Mouse (Mus musculus) urinary bladder, postnatal 25 days (tissue): Measurements from ENCODE around the gene Tsga10.
"Not testable (repeated sequence)": the region's sequence is repeated elsewhere in the genome, so short reads cannot be mapped to it uniquely, and the experiment has no call there.

ENCODE experiments used
- DNase-seq: peaks from one replicate; pipeline ENCODE4 v3.0.0; 2022; ENCODE audit warnings: low spot score

Tsga10 gene

DNA sequence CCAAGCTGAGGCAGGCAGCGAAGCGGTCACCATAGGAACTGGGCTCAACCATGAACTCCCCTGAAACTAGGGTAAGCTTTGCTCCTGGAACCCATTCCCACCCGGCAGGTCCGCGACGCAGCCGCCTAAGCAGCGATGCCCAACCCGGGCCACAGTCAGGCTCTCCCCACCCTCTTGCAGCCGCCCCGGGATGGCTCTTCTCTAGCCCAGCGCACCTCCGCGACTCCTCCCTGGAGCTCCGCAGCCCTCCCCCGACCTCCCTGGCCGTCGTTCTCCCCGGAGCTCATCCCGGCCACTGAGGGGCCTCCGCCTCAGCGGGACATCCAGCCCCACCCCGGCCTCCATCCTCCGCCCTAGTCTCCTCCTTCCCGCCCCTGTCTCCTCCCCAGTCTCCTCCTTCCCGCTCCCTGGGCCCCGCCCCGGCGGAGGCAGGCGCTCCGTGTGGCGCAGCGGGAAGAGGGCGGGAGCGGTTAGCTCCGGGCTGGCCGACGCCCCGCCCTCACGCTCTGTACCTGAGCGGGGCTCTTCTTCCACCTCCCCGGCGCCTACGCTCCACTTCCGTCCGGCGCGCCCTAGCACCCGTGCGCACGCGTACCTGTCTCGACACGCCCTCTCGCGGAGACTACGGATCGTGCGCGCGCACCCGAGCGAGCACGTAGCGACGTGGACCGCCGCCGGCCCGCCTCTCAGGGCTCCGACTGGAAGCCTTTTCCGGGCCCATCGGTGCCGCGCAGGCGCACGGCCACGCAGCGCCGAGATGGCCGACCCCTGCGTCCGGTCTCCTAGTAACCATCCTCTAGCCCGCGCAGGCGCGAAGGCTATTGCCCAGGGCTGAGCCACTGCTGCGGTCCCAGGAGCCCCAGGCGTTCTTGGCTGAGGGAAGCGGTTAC, 1.5 kb downstream of the Tsga10 start:
- peak; percentile 99 for DNase-seq

DNA sequence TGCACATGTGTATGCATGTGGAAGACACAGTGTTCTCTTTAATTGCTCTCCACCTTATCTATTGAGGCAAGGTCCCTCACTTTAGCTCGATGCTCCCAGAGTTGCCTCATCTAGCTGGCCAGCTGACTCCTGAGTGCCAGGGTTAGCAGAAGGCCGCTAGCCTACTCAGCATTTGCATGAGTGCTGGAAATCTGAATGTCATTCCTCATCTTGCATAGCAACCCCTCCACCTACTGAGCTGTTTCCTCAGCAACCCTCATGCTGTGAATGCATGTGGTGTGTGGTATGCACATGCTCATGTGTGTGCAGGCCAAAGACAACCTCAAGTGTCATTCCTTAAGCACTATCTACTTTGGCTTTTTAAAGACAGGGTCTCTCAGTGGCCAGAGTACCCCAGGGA, 15.5 kb downstream of the Tsga10 start:
- no peak for DNase-seq

DNA sequence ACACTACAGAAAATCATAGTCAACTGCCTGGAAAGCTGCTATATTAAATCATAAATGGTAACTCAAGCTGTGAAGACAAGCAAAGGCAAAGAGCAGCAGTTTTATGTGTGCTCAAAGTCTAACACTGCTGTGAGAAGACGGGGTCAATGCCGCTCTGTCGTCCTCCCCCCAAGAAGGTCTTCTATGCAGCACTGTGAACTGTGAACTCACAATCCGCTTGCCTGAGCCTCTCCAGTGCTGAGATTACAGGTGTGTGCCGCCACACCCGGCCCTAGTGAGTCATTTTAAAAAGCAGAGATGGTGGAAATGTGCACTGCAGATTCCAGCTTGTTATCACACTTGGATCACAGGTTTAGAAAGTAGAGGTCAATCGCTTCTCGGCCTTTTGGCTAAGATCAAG, 19.4 kb downstream of the Tsga10 start:
- no peak for DNase-seq

DNA sequence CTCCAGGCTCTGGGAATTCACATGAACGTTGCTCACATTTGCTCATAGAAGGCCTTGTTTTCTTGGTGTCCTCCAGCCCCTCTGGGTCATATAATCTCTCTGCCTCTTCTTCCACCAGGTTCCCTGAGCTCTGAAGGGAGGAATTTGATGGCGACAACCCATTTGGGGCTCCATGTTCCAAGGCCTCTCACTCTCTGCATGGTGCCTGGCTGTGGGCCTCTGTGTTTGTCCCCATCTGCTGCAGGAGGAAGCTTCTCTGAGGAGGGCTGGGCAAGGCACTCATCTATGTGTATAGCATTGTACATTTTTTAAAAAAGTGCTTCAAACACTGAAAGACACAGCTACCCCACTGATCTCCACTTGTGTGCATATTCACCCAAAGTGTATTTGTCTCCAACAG, 34.5 kb downstream of the Tsga10 start:
- no peak for DNase-seq

DNA sequence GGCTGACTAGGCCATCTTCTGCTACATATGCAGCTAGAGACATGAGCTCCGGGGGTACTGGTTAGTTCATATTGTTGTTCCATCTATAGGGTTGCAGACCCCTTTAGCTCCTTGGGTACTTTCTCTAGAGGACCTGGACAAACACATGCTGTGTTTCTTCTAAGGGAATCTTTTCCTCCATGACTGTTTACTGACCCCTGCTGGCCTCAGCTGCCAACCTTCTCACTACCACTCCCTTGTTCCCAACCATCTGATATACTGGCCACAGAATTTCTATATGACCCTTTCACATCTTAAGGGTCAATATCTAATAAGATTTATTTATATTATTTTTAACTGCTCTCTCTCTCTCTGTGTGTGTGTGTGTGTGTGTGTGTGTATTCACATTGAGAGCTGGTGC, 63.9 kb downstream of the Tsga10 start:
- not testable (repeated sequence) for DNase-seq

DNA sequence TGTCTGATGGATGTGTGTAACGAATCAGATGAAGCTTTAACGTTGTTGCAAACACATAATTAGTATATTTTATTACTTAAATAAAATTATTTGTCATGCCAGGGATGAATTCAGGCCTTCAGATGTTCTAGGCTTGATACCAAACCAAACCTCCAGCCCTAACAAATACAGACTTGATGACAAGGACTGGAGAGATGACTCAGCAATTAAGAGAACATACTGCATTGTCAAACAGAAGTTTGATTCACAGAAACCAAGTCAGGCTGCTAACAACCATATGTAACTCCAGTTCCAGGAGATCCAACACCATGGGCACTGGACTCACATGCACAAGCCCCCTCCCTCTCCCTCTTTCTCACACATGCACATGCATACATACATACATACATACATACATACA, 65.9 kb downstream of the Tsga10 start:
- no peak for DNase-seq

DNA sequence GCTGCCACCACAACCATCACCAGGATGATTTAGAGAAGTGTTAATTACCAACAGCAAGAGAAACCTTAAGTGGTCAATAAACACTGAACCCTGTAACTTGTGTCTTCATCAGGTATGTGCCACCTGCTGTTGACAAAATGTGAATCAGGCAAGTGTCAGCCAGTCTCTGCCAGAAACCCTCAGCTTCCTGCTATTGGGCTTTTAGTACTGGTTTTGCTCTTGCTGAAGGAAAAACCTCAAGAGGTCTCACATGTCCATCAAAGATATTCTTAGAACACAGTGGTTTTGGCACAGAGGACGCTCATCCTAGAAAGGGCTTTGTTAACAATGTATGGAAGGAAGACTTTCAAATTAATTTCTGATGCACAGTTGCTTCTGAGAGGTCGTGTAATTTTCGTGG, 66.7 kb downstream of the Tsga10 start:
- no peak for DNase-seq

DNA sequence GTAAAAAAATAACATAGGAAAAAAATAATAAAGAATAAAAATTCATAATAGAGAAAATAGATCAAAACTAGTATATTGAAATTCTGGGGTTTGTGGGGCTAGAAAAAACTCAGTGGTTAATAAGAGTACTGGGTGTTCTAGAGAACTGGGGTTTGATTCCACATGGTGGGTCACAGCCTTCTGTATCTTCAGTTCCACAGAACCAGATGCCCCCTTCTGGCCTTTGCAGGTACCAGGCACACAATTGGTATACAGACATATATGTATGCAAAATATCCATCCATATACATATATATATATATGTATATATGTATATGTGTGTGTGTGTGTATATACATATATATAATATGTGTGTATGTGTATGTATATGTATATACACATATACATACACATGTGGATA, 106.8 kb downstream of the Tsga10 start:
- DNase-seq: no peak

DNA sequence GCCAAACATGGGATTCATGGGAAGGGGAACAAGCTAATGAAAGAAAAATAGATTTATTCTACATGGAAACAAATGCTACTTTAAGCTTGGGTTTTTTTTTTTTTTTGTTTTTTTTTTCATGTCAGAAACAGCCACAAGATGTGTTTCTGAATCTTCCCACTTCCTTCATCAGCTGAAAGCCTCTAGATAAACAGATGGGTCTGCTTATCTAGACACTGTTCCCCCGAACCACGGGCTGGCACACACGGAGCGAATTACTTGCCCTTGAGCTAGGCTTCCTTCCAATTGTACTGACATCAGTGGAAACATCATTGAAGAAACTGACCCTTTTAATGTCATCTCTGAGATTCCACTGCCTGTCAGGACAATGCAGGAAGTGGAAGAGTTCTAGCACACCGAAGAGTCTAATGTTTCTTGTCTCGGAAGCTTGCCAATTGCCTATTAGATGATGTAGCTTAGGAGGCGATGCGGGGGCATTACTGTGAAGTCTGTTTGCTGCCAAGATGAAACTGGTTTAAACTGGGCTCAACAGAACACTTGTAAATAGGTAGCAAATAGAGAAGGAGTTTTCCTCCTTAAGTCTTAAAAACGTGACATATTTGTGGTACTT, 121.5 kb downstream of the Tsga10 start:
- no peak for DNase-seq

DNA sequence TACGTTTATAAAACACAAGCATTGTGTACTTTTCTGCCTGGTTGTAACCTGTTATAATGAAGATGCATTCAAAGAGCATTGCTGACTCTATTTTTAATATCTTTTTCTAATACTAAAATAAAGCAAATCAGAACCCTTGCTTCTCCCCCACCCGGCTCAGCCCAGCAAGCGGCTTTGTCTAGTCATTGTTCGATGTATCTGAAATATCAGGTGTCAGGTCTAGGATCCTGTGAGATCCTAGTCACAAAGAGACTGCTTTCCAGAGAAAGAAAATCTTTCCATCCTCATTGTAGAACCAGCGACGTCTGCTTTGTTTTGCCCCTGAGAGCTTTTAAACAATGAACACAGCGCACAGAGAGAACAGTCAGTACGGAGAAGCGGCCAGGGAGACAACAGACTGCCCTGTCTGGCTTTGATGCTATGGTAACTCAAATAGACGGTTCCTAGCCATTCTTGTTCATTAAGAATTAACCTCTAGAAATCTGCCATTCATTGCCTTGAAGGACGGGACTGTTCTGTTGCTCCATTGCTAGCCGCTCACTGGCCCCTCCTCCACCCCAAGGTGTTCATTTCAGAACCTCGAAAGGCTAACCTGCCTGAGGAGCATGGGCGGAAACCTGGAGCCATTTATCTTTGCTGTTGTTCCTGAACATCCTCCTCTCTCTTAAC, 123.5 kb downstream of the Tsga10 start:
- no peak for DNase-seq

DNA sequence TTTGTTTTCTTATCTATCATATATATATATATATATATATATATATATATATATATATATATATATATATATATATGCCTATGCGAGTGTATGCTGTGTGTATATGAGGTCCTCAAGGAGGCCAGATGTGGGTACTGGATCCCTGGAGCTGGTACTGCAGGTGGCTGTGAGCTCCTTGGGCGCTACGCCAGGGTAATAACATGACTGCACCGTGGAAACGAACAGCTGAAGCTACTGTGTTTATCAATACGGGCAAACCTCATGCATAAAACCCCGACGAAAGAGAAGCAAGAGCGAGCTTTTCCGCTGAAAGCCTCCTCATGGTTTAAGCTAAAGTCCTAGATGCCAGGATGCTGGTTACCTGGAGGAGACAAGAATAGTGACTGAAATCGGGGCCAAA, 124.1 kb downstream of the Tsga10 start:
- no peak for DNase-seq

DNA sequence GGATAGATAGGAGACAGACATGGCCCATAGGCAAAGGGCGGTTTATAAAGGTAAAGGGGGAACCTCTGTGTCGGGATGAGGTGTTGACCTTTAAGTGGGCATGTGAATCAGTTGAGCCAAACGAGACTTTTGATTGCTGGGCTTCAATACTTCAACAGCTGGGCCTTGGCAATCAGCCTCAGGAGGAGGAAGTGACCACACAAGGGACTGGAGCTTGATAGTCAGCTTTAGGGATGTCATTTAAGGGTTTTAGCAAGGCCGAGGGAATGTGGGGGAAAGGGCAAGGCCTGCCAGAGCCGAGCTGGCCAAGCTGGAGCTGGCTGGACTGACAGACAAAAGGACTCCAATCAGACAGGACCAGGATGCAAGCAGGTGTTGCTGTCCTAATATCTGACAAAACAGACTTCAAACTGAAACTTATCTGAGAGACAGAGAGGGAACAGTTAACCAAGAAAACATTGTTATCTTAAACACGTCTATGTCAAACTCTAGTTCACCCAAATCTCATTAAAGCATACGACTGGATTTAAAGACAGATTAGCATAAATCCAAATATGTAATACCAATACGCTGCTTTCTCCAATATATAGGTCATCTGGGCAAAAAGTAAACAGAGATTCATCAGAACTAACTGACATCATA, 125.9 kb downstream of the Tsga10 start:
- no peak for DNase-seq

DNA sequence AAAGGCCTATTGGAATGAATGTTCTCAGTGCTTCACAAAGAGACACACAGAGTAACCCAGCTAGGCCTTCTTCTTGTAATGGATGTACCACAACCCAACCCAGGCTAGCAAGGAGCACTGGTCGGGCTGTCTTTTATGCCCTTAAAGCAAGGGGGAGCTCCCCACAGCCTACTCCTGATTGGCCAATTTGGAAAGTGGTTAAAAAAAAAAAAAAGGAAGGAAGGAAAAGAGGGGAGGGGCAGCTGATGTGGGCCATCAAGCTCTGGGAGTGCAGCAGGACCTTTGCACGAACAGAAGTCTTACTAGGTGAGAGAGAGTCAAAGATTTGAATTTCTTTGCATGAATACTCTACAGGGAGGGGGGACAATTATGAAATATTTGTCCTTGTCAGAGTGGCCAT, 127.3 kb downstream of the Tsga10 start:
- no peak for DNase-seq

DNA sequence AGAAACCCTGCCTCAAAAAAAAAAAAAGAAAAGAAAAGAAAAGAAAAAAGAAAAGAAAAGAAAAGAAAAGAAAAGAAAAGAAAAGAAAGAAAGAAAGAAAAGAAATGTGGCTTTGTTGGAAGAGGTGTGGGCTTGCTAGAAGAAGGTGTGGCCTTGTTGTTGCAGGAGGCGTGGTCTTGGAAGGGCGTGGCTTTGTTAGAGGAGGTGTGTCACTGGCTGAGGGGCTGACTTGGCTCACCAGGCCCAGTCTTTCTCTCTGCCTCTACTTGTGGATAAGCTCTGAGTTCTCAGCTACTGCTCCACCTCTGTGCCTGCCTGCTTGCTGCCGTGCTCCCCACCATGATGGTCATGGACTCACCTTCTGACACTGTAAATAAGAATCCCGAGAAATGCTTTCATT, 129.2 kb downstream of the Tsga10 start:
- DNase-seq: no peak

DNA sequence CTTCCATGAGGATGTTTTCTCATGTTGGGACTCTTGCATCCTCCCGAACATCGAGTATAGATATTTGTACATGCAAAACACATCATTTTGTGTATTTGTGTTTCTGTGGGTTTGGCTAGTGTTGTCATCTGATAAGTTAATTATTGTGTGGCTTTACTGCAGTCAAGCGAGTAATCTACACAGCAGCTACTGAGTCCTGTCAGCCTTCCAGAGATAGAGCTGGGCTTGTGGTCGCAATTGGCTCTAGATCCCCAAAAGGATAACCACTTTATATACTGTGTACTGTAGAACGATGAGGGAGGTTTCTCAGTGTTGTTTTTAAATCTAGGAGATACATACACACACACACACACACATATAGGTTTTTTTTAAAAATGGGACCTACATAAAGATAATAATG, 130.3 kb downstream of the Tsga10 start:
- DNase-seq: no peak

DNA sequence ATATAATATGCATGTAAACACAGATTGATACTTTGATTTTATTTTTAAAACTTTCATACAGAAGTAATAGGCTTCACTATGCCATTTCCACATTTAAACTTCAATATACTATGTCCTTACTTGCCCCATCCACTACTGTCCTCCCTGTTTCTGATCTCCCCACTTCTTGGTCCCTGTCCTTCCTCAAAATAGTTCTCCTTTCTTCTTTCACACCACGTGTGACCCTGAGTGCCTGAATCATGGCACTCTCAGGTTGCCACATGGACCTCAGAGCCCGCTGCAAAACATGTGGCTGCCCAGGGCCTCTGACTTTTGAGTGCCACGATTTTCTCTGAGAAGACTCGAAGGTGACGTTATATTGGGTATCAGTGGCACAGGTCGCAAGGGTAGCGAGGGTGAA, 131.4 kb downstream of the Tsga10 start:
- no peak for DNase-seq

DNA sequence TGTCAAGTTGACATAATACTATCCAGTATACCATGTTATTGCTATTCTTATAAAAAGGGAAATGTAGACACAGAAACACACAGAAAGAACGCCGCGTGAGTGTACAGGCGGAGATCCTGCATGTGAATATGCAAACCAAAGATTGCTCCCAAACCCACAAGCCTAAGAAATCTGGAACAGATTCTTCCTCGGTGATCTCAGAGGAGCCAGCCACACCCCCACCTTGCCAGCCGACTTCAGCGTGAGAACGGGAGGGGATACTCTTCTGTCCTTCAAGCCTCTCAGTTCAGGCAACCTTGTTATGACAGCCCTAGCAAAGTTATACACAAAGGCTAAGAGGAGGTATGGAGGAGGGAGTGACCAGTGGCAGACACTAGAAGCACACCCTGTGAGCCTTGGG, 136.9 kb downstream of the Tsga10 start:
- DNase-seq: no peak

DNA sequence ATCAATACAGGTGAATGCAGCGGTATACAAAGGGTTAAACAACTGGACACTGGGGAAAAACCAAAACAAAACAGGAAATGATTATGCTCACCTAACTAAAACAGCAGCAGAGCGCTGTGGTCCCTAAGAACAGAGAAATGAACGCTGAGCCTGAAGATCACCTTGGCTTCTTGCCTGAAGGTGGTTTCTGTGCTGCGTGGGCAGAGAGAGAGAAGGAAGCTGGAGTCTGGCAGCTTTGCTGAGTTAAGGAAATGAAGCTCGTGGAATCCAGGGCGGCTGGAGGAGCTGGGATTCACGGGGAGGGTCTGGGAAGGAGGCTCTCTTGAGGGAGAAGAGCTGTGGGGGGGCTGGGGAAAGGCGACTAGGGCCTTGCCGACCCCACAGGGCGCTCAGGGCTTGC, 138.2 kb downstream of the Tsga10 start:
- DNase-seq: no peak

DNA sequence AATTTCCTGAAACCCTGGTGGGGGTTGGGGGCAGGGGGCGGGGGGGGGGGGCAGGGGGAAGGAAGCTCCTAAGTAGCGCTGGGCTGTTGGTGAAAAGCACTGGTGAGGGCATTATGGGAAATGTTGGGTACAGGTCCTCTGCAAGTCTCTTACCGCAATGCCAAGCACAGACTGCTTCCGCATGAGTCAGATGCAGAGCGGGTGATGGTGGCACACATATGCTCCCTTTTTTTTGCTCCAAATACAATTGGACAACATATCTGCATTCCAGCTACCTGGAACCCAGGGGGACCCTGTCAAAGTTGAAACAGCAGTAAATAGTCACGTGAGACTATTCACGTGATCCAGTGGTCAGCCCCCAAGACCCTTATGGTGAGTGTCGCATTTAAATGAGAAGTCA, 139.0 kb downstream of the Tsga10 start:
- DNase-seq: no peak

DNA sequence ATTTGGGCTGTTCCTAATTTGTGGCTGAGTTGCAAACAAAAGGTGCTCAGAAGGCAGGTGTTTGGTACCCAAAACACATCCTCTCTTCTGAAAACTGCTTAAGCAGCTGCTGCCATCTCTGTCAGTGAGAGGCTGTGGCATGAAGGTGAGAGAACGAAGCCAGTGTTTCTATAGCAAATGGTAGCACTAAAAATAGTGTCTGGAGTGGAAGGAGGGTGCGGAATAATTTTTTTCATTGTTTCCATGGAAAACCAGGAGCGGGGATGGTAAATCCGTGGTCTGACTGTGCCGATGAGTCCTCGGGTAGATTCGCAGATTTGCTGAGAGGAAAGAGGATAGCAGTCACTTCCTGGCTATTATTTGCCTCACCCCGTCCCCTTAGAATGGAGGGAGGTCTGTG, 139.8 kb downstream of the Tsga10 start:
- DNase-seq: no peak

DNA sequence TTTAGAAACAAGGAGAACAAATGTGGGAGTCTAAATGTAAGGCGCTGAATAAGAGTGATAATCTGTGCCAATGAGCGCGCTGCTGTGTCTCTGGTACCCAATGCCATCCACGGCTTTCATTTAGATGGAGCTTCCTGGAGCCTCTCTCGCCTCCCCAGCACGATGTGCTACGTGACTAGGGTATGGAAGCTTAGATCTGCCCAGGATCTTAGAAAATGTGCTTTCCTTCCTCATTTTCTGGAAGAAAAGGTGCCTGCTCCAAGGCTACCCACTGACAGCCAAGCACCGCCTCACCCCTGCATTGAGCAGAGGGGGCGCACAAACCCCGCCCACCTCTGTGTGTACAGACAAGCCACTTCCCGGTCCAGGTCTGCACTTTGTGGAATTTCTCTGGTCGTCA, 140.3 kb downstream of the Tsga10 start:
- no peak for DNase-seq

DNA sequence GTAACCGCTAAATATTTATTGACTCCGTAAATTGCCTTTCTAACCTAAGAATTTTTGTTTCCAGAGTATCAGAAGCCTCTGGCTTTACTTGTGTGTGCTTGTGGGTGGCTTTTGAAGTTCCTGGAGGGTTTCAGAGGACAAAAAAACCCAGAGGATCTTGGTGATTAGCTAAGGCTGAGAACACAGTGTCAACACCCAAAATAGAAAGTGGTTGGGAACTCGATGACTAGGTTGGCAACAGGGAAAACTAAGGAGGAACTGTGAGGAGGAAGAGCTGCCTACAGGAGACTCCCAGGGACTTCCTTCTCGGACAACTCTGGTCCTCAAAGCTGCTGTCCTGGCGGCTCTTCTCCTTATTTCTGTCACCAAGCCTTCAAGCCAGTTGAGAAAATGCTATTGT, 145.1 kb downstream of the Tsga10 start:
- no peak for DNase-seq
